Mouse (Mus musculus) B cell, adult (primary cell): ENCODE results near the gene C8a. TPM values are rescaled to one million over a fixed set of nuclear protein-coding genes. Genes with fewer than 3 reads are reported as not detected.

Experiments used
- total RNA-seq: library from RNA; stranded (reverse); gene quantifications from 4 replicates; pipeline ENCODE4 v1.2.4, GENCODE M21; 2023; ENCODE audit not compliant: inconsistent age

Gene C8a
- total RNA-seq, result not detected in 4 replicates

GRCm38 (mm10) chr4:104876323-104876722 lies at the start of gene C8a:
TSS of gene C8a (minus strand) at chr4:104876398.

GRCm38 (mm10) chr4:104913291-104914129 lies 37.3 kb upstream of the C8a start, which contains the start of gene Fyb2:
TSS of gene Fyb2 (plus strand) at chr4:104913456.

GRCm38 (mm10) chr4:104857029-104857428 lies 19.2 kb downstream of the C8a start, which contains the start of gene Gm17662:
TSS of gene Gm17662 (plus strand) at chr4:104857329.

GRCm38 (mm10) chr4:104766065-104766464 lies 110.1 kb downstream of the C8a start, which contains the start of gene C8b:
TSS of gene C8b (plus strand) at chr4:104766317.

Other genes starting within 250 kb of the C8a start
- not detected in 4 replicates for gene C8b, start 110.1 kb downstream of the C8a start, total RNA-seq
- not detected in 4 replicates for gene Gm17662, start 19.1 kb downstream of the C8a start, total RNA-seq
- not detected in 4 replicates for gene Fyb2, start 37.1 kb upstream of the C8a start, total RNA-seq
- 0.10 to 0.15 TPM (median 0.13 TPM) in 3 of 4 replicates, not detected in the other for gene Prkaa2, start 233.5 kb upstream of the C8a start, total RNA-seq